Mouse (Mus musculus) G1E (cell line): ENCODE measurements around the gene Cdc25b.

ENCODE experiments used
- CTCF ChIP-seq: IDR thresholded peaks from 2 replicates; pipeline ENCODE4 v1.5.1; 2012; ENCODE audit warnings: low read depth, low read length, inconsistent platforms, mixed read lengths
- GATA1 ChIP-seq: IDR thresholded peaks from 2 replicates; pipeline ENCODE4 v1.6.1; 2012; ENCODE audit warnings: borderline replicate concordance, low read length, inconsistent platforms, mixed read lengths
- TAL1 ChIP-seq: conservative IDR thresholded peaks from 2 replicates; pipeline ENCODE4 v1.6.1; 2012; ENCODE audit warnings: low read depth, low read length, inconsistent platforms, mixed read lengths

DNA sequence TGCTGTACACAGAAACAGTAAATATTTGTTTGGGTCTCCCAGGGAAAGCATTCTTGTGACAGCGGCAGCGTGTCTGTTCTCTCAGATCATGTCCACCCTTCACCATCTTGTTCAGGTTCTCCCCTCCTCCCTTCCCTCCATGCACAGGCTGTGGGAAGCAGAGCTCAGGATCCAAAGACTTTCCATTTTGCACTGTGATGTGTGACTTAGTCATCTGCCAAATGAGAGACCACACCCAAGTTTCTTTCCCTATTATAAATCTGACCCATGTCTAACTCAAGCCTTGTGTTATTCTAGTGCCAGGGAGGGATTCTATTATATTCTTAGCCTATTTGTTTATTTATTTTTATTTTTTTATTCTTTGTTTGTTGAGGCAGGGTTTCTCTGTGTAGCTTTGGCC, 21.6 kb downstream of the Cdc25b start:
- TF ChIP-seq CTCF (no peak), TAL1 (no peak), GATA1 (no peak)
